Mouse (Mus musculus) kidney, adult 18-20 months (tissue): ENCODE measurements around the gene Etfbkmt.
"Not testable (repeated sequence)": the region's sequence is repeated elsewhere in the genome, so short reads cannot be mapped to it uniquely, and the experiment has no call there.

Experiments
- DNase-seq: peaks from one replicate; pipeline ENCODE4 v3.0.0; 2021

The Etfbkmt gene

GRCm38 (mm10) chr6:149188041-149188924 is 48.6 kb downstream of the Etfbkmt start, which contains the start of gene Amn1:
TSS of gene Amn1 (minus strand) at chr6:149188712.
- DNase-seq = peak; percentile 97

- DNase-seq = no peak
Measured at GRCm38 (mm10) chr6:149188925-149189257, 49.2 kb downstream of the Etfbkmt start.

- DNase-seq = no peak
Measured at GRCm38 (mm10) chr6:149189340-149189922, 49.8 kb downstream of the Etfbkmt start.

GRCm38 (mm10) chr6:149191951-149192350 is 52.3 kb downstream of the Etfbkmt start:
- DNase-seq = not testable (repeated sequence)

GRCm38 (mm10) chr6:149193276-149193905 is 53.7 kb downstream of the Etfbkmt start:
- peak; percentile 49 for DNase-seq

- no peak for DNase-seq
Measured at GRCm38 (mm10) chr6:149197116-149197515, 57.5 kb downstream of the Etfbkmt start.

- no peak for DNase-seq
Measured at GRCm38 (mm10) chr6:149198572-149198971, 58.9 kb downstream of the Etfbkmt start.
